Mouse (Mus musculus) midbrain, embryonic 14.5 days (tissue): ENCODE measurements at regions not wholly inside any gene's neighbourhood (a gene's known extent, or its start where the extent isn't known, plus 50 kb on each side); places are given as distances from the start of the nearest gene placed in this dataset.
A peak's percentile ranks its signal among the peaks of the same experiment; 100 is the strongest.

Experiments used
- ATAC-seq: fragments of 200-750 bp; cut with Nextera tagmentation; 2 replicates; pipeline ENCODE4 v1.8.0; 2017; ENCODE audit warnings: moderate number of reproducible peaks, moderate library complexity; ENCODE audit not compliant: low FRiP score, low TSS enrichment
- DNase-seq: peaks from one replicate; pipeline ENCODE4 v3.0.0-alpha.2; 2015
- H3K27ac ChIP-seq: fragments of 300-500 bp; sonication (generic); replicated peaks from 2 replicates; pipeline ENCODE4 v1.5.1; 2014; ENCODE audit warnings: mild to moderate bottlenecking, low read depth, low read length, moderate library complexity
- H3K27me3 ChIP-seq: fragments of 300-500 bp; sonication (generic); 2 replicates; pipeline ENCODE4 v1.6.1; 2014; ENCODE audit warnings: low read length, control low read depth, mixed read lengths; ENCODE audit not compliant: control insufficient read depth, insufficient read depth
- H3K36me3 ChIP-seq: fragments of 300-500 bp; sonication (generic); 2 replicates; pipeline ENCODE4 v1.6.1; 2014; ENCODE audit warnings: low read length, control low read depth; ENCODE audit not compliant: control insufficient read depth, insufficient read depth
- H3K4me1 ChIP-seq: fragments of 300-500 bp; sonication (generic); 2 replicates; pipeline ENCODE4 v1.6.1; 2014; ENCODE audit warnings: mild to moderate bottlenecking, antibody characterized with exemption, low read length, control low read depth; ENCODE audit not compliant: control insufficient read depth, insufficient read depth
- H3K4me2 ChIP-seq: fragments of 300-500 bp; sonication (generic); 2 replicates; pipeline ENCODE4 v1.6.1; 2014; ENCODE audit warnings: mild to moderate bottlenecking, low read length, moderate library complexity
- H3K4me3 ChIP-seq: fragments of 300-500 bp; sonication (generic); replicated peaks from 2 replicates; pipeline ENCODE4 v1.5.1; 2014; ENCODE audit warnings: low read depth, low read length
- H3K9ac ChIP-seq: fragments of 300-500 bp; sonication (generic); replicated peaks from 2 replicates; pipeline ENCODE4 v1.6.1; 2014; ENCODE audit warnings: mild to moderate bottlenecking, low read length, moderate library complexity
- H3K9me3 ChIP-seq: fragments of 300-500 bp; sonication (generic); 2 replicates; pipeline ENCODE4 v1.6.1; 2016; ENCODE audit warnings: low read length, control low read depth, mixed read lengths; ENCODE audit not compliant: control insufficient read depth
- WGBS: fragments of 180-500 bp; shearing (Covaris S2); extraction: QIAGEN DNeasy Blood & Tissue Kit; methylation state at CpG from one replicate; pipeline ENCODE4 v1.1.7; 2014; 5-methylcytosine and 5-hydroxymethylcytosine counted together

- no peak overlapping the region for H3K4me3 ChIP-seq
- DNase-seq: no peak
- ATAC-seq: no peak
- H3K36me3 ChIP-seq: no peaks in the 10 kb centered on the region
- H3K4me1 ChIP-seq: 0 out of 2 replicates have a peak, but pooled peaks cover 7% of the 10 kb centered on the region
- WGBS: 46% methylated on average over 7 of the region's 7 CpGs
- no peak overlapping the region for H3K4me2 ChIP-seq
- no peaks in the 10 kb centered on the region for H3K27me3 ChIP-seq
- H3K27ac ChIP-seq: no peak overlapping the region
- no peak overlapping the region for H3K9ac ChIP-seq
- H3K9me3 ChIP-seq: no peaks in the 10 kb centered on the region
Observed at GRCm38 (mm10) chr1:51635881-51636515, 157.8 kb upstream of the Nabp1 start.

GRCm38 (mm10) chr1:51633795-51634194 lies 155.6 kb upstream of the Nabp1 start:
- ATAC-seq (no peak), DNase-seq (no peak)
- no peaks in the 10 kb centered on the region for H3K9me3 ChIP-seq
- no peaks in the 10 kb centered on the region for H3K36me3 ChIP-seq
- no peak overlapping the region for H3K4me2 ChIP-seq
- no peak overlapping the region for H3K27ac ChIP-seq
- H3K4me3 ChIP-seq: no peak overlapping the region
- H3K4me1 ChIP-seq: 0 out of 2 replicates have a peak, but pooled peaks cover 7% of the 10 kb centered on the region
- WGBS: 74% methylated on average over 5 of the region's 5 CpGs
- H3K9ac ChIP-seq: no peak overlapping the region
- H3K27me3 ChIP-seq: no peaks in the 10 kb centered on the region

GRCm38 (mm10) chr1:51632851-51633250 lies 154.6 kb upstream of the Nabp1 start:
- Histone ChIP-seq H3K9me3 (no peaks in the 10 kb centered on the region), H3K27ac (no peak overlapping the region), H3K4me3 (no peak overlapping the region), H3K27me3 (no peaks in the 10 kb centered on the region), H3K4me1 (peaks cover 11% of the 10 kb centered on the region; the same call in 1 of the 2 replicates), H3K9ac (no peak overlapping the region), H3K4me2 (no peak overlapping the region), H3K36me3 (no peaks in the 10 kb centered on the region)
- DNase-seq (no peak), ATAC-seq (no peak)
- 91% methylated on average over 4 of the region's 4 CpGs for WGBS

- no peak overlapping the region for H3K27ac ChIP-seq
- no peaks in the 10 kb centered on the region for H3K9me3 ChIP-seq
- DNase-seq (no peak), ATAC-seq (no peak)
- H3K4me3 ChIP-seq: no peak overlapping the region
- 98% methylated on average over 1 of the region's 1 CpGs for WGBS
- H3K9ac ChIP-seq: no peak overlapping the region
- peaks cover 4% of the 10 kb centered on the region; the same call in 1 of the 2 replicates for H3K4me1 ChIP-seq
- no peak overlapping the region for H3K4me2 ChIP-seq
- H3K36me3 ChIP-seq: no peaks in the 10 kb centered on the region
- no peaks in the 10 kb centered on the region for H3K27me3 ChIP-seq
Observed at GRCm38 (mm10) chr1:51629848-51630247, 151.6 kb upstream of the Nabp1 start.

DNA sequence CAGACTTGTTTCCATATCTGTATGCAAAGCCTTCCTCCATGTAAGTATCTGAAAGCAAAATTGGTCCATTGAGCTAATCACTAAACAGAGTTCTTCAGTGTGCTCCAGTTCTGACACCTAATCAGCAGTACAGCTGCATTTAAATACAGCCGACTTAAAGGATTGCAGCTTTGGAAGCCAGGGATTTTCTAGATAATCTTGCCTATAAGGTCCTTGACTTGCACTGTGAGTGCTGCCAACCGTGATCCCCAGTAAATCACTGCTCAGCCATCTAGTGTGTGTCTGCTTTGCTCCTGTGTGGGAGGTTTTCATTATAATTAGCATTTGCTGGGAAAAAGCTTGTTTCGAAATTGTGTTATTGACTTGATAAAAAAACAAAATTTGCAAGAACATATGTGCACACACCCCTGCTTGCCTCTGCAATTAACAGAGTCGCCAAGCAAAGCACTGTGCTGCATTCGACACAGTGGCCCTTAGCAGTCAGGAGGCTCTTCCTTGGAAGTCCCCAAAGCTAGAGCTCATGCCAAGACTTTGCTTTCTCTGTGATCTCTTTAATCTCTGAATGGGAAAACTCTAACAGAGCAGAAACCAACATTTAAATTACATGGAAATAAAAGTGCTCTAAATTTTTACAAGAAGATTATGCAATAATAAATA lies 150.0 kb upstream of the Nabp1 start:
- Histone ChIP-seq H3K36me3 (no peaks in the 10 kb centered on the region), H3K9me3 (no peaks in the 10 kb centered on the region), H3K27me3 (no peaks in the 10 kb centered on the region), H3K4me1 (peaks cover 4% of the 10 kb centered on the region; the same call in 1 of the 2 replicates), H3K4me3 (no peak overlapping the region), H3K9ac (no peak overlapping the region), H3K4me2 (no peak overlapping the region), H3K27ac (no peak overlapping the region)
- WGBS: 43% methylated on average over 5 of the region's 5 CpGs
- peak; percentile 53 for DNase-seq
- ATAC-seq: no peak

- ATAC-seq (no peak), DNase-seq (no peak)
- H3K27ac ChIP-seq: no peak overlapping the region
- H3K9me3 ChIP-seq: no peaks in the 10 kb centered on the region
- WGBS: 93% methylated on average over 9 of the region's 9 CpGs
- peaks cover 4% of the 10 kb centered on the region; the same call in 1 of the 2 replicates for H3K4me1 ChIP-seq
- H3K4me2 ChIP-seq: no peak overlapping the region
- no peak overlapping the region for H3K4me3 ChIP-seq
- H3K27me3 ChIP-seq: no peaks in the 10 kb centered on the region
- no peak overlapping the region for H3K9ac ChIP-seq
- H3K36me3 ChIP-seq: no peaks in the 10 kb centered on the region
Observed at GRCm38 (mm10) chr1:51626303-51626702, 148.1 kb upstream of the Nabp1 start.

DNA sequence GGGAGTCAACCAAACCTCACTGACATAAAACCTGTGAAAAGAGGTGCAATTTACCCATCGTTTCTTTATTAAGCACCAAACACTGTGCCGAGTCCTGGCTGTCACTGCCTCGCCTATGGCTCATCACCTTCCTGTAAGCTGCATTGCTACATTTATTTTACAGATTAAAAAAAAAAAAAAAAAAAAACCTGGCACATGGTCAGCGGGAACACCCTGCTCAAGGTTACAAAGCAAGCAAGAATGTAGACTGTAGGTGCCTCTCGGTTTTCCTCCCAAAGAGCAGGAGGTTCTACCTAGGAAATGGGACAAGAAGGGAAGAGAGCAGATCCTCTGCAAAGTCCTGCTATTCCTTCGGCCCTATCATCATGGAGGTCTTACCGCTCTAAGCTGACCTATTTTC lies 146.9 kb upstream of the Nabp1 start:
- Histone ChIP-seq H3K27ac (no peak overlapping the region), H3K9me3 (no peaks in the 10 kb centered on the region), H3K27me3 (no peaks in the 10 kb centered on the region), H3K4me1 (peaks cover 4% of the 10 kb centered on the region; the same call in 1 of the 2 replicates), H3K9ac (no peak overlapping the region), H3K4me3 (no peak overlapping the region), H3K36me3 (no peaks in the 10 kb centered on the region), H3K4me2 (no peak overlapping the region)
- ATAC-seq (no peak), DNase-seq (no peak)
- 92% methylated on average over 7 of the region's 7 CpGs for WGBS

- ATAC-seq: no peak
Observed at GRCm38 (mm10) chr1:51624551-51624950, 146.3 kb upstream of the Nabp1 start.

GRCm38 (mm10) chr1:51622986-51623385 lies 144.8 kb upstream of the Nabp1 start:
- Histone ChIP-seq H3K36me3 (no peaks in the 10 kb centered on the region), H3K4me1 (peaks cover 10% of the 10 kb centered on the region), H3K27ac (no peak overlapping the region), H3K4me2 (no peak overlapping the region), H3K9ac (no peak overlapping the region), H3K9me3 (no peaks in the 10 kb centered on the region), H3K4me3 (no peak overlapping the region), H3K27me3 (no peaks in the 10 kb centered on the region)
- DNase-seq (no peak), ATAC-seq (no peak)
- WGBS: 44% methylated on average over 3 of the region's 3 CpGs

More at GRCm38 (mm10) chr1:51624551-51624950, 146.3 kb upstream of the Nabp1 start:
- Histone ChIP-seq H3K4me2 (no peak overlapping the region), H3K9me3 (no peaks in the 10 kb centered on the region), H3K9ac (no peak overlapping the region), H3K36me3 (no peaks in the 10 kb centered on the region), H3K27ac (no peak overlapping the region), H3K4me1 (peaks cover 4% of the 10 kb centered on the region; the same call in 1 of the 2 replicates), H3K27me3 (no peaks in the 10 kb centered on the region), H3K4me3 (no peak overlapping the region)
- no peak for DNase-seq
- 84% methylated on average over 2 of the region's 2 CpGs for WGBS
